Comparison of ENCODE assay signal across 8 mouse cellular contexts in genomic region chr9:106787979-106788811, GRCm38 (mm10). TPM values are rescaled to one million over a fixed set of nuclear protein-coding genes. Genes with fewer than 3 reads are reported as not detected.
DNase-seq lines count a peak whose midpoint lies in the region; ATAC-seq and TF ChIP-seq lines count a peak whose summit lies in the region.

No protein-coding gene starts in this region.

- peak overlapping the region; percentile 85 to 87 for H3K4me3 ChIP-seq in ES-E14 (ENCODE audit: insufficient read depth in 1 of 2, low read depth in 1 of 2, low read length in 2 of 2, poor library complexity in 1 of 2, severe bottlenecking in 1 of 2)
- H3K4me3 ChIP-seq in hindbrain, embryonic 10.5 days, result peak overlapping the region; percentile 98
- peak overlapping the region; percentile 96 for H3K4me3 ChIP-seq in liver, embryonic 12.5 days
- peak overlapping the region; percentile 99 for H3K4me3 ChIP-seq in neural tube, embryonic 12.5 days

- peak; percentile 9; the same call in 1 of the 2 replicates for ATAC-seq in liver, embryonic 12.5 days
- no peak; the same call in 1 of the 2 replicates for ATAC-seq in neural tube, embryonic 12.5 days (ENCODE audit: low FRiP score, low read depth)

- intact Hi-C loops in left cerebral cortex, postnatal 14 days (cut with DNase I), result no loop called here
- intact Hi-C loops in left cerebral cortex, postnatal 4 days (cut with DNase I), result no loop called here

- peak overlapping the region; percentile 1; the same call in 1 of the 2 replicates for H3K27ac ChIP-seq in ES-E14 (ENCODE audit: insufficient read depth, low read depth, low read length, poor library complexity, severe bottlenecking)
- H3K27ac ChIP-seq in hindbrain, embryonic 10.5 days, result peak overlapping the region; percentile 99
- H3K27ac ChIP-seq in liver, embryonic 12.5 days, result peak overlapping the region; percentile 83
- H3K27ac ChIP-seq in neural tube, embryonic 12.5 days, result peak overlapping the region; percentile 74; the same call in 1 of the 2 replicates

- DNase-seq in left cerebral cortex, postnatal 14 days (ENCODE audit: low spot score in 2 of 2), result peak; percentile 1 to 4
- no peak for DNase-seq in left cerebral cortex, postnatal 4 days
- DNase-seq in ES-E14 (ENCODE audit: low read depth, low spot score), result no peak
- DNase-seq in embryo, embryonic 11 days, result peak; percentile 39
- DNase-seq in hindbrain, embryonic 10.5 days (ENCODE audit: low spot score), result peak; percentile 32
- DNase-seq in layer of hippocampus, adult 9-10 months (ENCODE audit: low spot score), result no peak

- peak overlapping the region; percentile 89 for H3K4me2 ChIP-seq in liver, embryonic 12.5 days
- peak overlapping the region; percentile 82 for H3K4me2 ChIP-seq in neural tube, embryonic 12.5 days (replicated peaks)

- H3K9me3 ChIP-seq in ES-E14 (ENCODE audit: control insufficient read depth, insufficient read depth, low read depth, low read length), result no peaks in the 10 kb centered on the region
- no peaks in the 10 kb centered on the region for H3K9me3 ChIP-seq in hindbrain, embryonic 10.5 days
- H3K9me3 ChIP-seq in liver, embryonic 12.5 days (replicated peaks), result no peaks in the 10 kb centered on the region
- no peaks in the 10 kb centered on the region for H3K9me3 ChIP-seq in neural tube, embryonic 12.5 days

- peaks cover 2% of the 10 kb centered on the region in 2 experiments; a peak in 2 of 4 replicates for H3K4me1 ChIP-seq in ES-E14 (ENCODE audit: control insufficient read depth in 2 of 2, insufficient read depth in 2 of 2, low read length in 2 of 2, poor library complexity in 1 of 2)
- H3K4me1 ChIP-seq in hindbrain, embryonic 10.5 days (replicated peaks), result peaks cover 19% of the 10 kb centered on the region
- H3K4me1 ChIP-seq in liver, embryonic 12.5 days, result peaks cover 40% of the 10 kb centered on the region
- peaks cover 8% of the 10 kb centered on the region for H3K4me1 ChIP-seq in neural tube, embryonic 12.5 days

- WGBS in hindbrain, embryonic 10.5 days, result 9% methylated on average over 23 of the region's 23 CpGs
- 5% methylated on average over 23 of the region's 23 CpGs for WGBS in liver, embryonic 12.5 days (ENCODE audit: insufficient replicate concordance)
- WGBS in neural tube, embryonic 12.5 days, result 9% methylated on average over 23 of the region's 23 CpGs

- in situ Hi-C loops in ES-E14 (cut with MboI; ENCODE audit: low sequenced_read_pairs in 2 of 2, unreplicated experiment in 2 of 2), result no loop called here

- peak overlapping the region; percentile 82 for H3K9ac ChIP-seq in ES-E14 (ENCODE audit: insufficient read depth, low read depth, low read length, poor library complexity, severe bottlenecking)
- H3K9ac ChIP-seq in liver, embryonic 12.5 days, result peak overlapping the region; percentile 98
- H3K9ac ChIP-seq in neural tube, embryonic 12.5 days, result peak overlapping the region; percentile 99

- no peaks in the 10 kb centered on the region for H3K27me3 ChIP-seq in hindbrain, embryonic 10.5 days (ENCODE audit: insufficient read depth, poor library complexity, severe bottlenecking)
- H3K27me3 ChIP-seq in liver, embryonic 12.5 days (replicated peaks), result peaks cover 7% of the 10 kb centered on the region; the same call in 1 of the 2 replicates
- no peaks in the 10 kb centered on the region for H3K27me3 ChIP-seq in neural tube, embryonic 12.5 days (replicated peaks)

- H3K36me3 ChIP-seq in ES-E14 (ENCODE audit: control insufficient read depth, insufficient read depth, low read length, poor library complexity, severe bottlenecking), result no peaks in the 10 kb centered on the region
- H3K36me3 ChIP-seq in hindbrain, embryonic 10.5 days, result no peaks in the 10 kb centered on the region
- no peaks in the 10 kb centered on the region for H3K36me3 ChIP-seq in liver, embryonic 12.5 days
- H3K36me3 ChIP-seq in neural tube, embryonic 12.5 days, result no peaks in the 10 kb centered on the region

TF ChIP-seq in ES-E14, 5 proteins besides CTCF, POLR2A, EP300 and RAD21:
- no peak for TF ChIP-seq ZNF384 (IDR thresholded peaks at IDR 0.05; ENCODE audit: low read depth, low read length)
- no peak for TF ChIP-seq ZC3H11A (IDR thresholded peaks at IDR 0.05; ENCODE audit: borderline replicate concordance, low read depth, low read length)
- TF ChIP-seq CHD2 (IDR thresholded peaks at IDR 0.05; ENCODE audit: low read depth, low read length), result no peak
- TF ChIP-seq HCFC1 (IDR thresholded peaks at IDR 0.05; ENCODE audit: borderline replicate concordance, insufficient read depth, low read length), result no peak
- no peak for TF ChIP-seq MAFK (IDR thresholded peaks at IDR 0.05; ENCODE audit: insufficient read depth, low read depth, low read length)

RNA-seq across cellular contexts. Expression of gene Rad54l2, which starts 0.8 kb away (rescaled TPM):
- 10 to 100 TPM; 18.4 to 18.9 TPM for total RNA-seq in left cerebral cortex, postnatal 14 days (2021)
- total RNA-seq in left cerebral cortex, postnatal 4 days (2021), result 10 to 100 TPM; 29.5 to 31.2 TPM
- 20.5 and 21.4 TPM in 2 replicates for total RNA-seq in ES-E14 (2012; rRNA removed)
- 9.0 and 10.4 TPM in 2 replicates for polyA plus RNA-seq in hindbrain, embryonic 10.5 days (2016; fragmentation: Nextera tagmentation; extraction: Ambion mirVana)
- polyA plus RNA-seq in liver, embryonic 12.5 days (2016; fragmentation: Nextera tagmentation; extraction: Ambion mirVana), result 3.9 and 4.0 TPM in 2 replicates
- 9.6 and 12.3 TPM in 2 replicates for polyA plus RNA-seq in neural tube, embryonic 12.5 days (2016; fragmentation: Nextera tagmentation; extraction: Ambion mirVana)

RNA-seq across cellular contexts. Expression of gene Dcaf1, which starts 33.5 kb away (rescaled TPM):
- total RNA-seq in left cerebral cortex, postnatal 14 days (2021), result 10 to 100 TPM; 24.4 to 24.9 TPM
- 10 to 100 TPM; 31.2 to 33.4 TPM for total RNA-seq in left cerebral cortex, postnatal 4 days (2021)
- total RNA-seq in ES-E14 (2012; rRNA removed), result 50.7 and 52.9 TPM in 2 replicates
- polyA plus RNA-seq in hindbrain, embryonic 10.5 days (2016; fragmentation: Nextera tagmentation; extraction: Ambion mirVana), result 27.5 and 27.7 TPM in 2 replicates
- polyA plus RNA-seq in liver, embryonic 12.5 days (2016; fragmentation: Nextera tagmentation; extraction: Ambion mirVana), result 18.6 and 19.3 TPM in 2 replicates
- polyA plus RNA-seq in neural tube, embryonic 12.5 days (2016; fragmentation: Nextera tagmentation; extraction: Ambion mirVana), result 22.3 and 24.0 TPM in 2 replicates

Comparison
In these comparisons a context has a peak if more than half of its experiments do, and no peak if none do; other contexts are left out.
1. DNase-seq: peak in left cerebral cortex, postnatal 14 days (2 of 2), embryo, embryonic 11 days (single experiment) and hindbrain, embryonic 10.5 days (single experiment); none in left cerebral cortex, postnatal 4 days (single experiment), ES-E14 (single experiment) and layer of hippocampus, adult 9-10 months (single experiment).
2. H3K27ac ChIP-seq: peak in every context shown above with its lines; median percentile 99 in hindbrain, embryonic 10.5 days; 83 in liver, embryonic 12.5 days; 74 in neural tube, embryonic 12.5 days; 1 in ES-E14.
3. Peak in every context shown above with its lines, with median percentiles within 50 percentile points of each other: H3K4me3 ChIP-seq and H3K9ac ChIP-seq.